Mouse (Mus musculus) forebrain, embryonic 12.5 days (tissue): ENCODE data around the gene Eml1. TPM values are rescaled to one million over a fixed set of nuclear protein-coding genes. Genes with fewer than 3 reads are reported as not detected.
"Not testable (repeated sequence)": the region's sequence is repeated elsewhere in the genome, so short reads cannot be mapped to it uniquely, and the experiment has no call there.

Source experiments
- ATAC-seq: fragments of 200-750 bp; cut with Nextera tagmentation; 2 replicates; pipeline ENCODE4 v1.8.0; 2017; ENCODE audit warnings: moderate TSS enrichment; ENCODE audit not compliant: low FRiP score
- H3K27ac ChIP-seq: fragments of 300-500 bp; sonication (generic); 2 replicates; pipeline ENCODE4 v1.5.1; 2016; ENCODE audit warnings: mild to moderate bottlenecking
- H3K27me3 ChIP-seq: fragments of 300-500 bp; sonication (generic); 2 replicates; pipeline ENCODE4 v1.6.1; 2016; ENCODE audit warnings: mild to moderate bottlenecking
- H3K36me3 ChIP-seq: fragments of 300-500 bp; sonication (generic); replicated peaks from 2 replicates; pipeline ENCODE4 v1.6.1; 2016; ENCODE audit warnings: mild to moderate bottlenecking
- H3K4me1 ChIP-seq: fragments of 300-500 bp; sonication (generic); 2 replicates; pipeline ENCODE4 v1.6.1; 2016
- H3K4me2 ChIP-seq: fragments of 300-500 bp; sonication (generic); 2 replicates; pipeline ENCODE4 v1.6.1; 2016; ENCODE audit warnings: mild to moderate bottlenecking, moderate library complexity
- H3K4me3 ChIP-seq: fragments of 300-500 bp; sonication (generic); replicated peaks from 2 replicates; pipeline ENCODE4 v1.5.1; 2016; ENCODE audit warnings: mild to moderate bottlenecking
- H3K9ac ChIP-seq: fragments of 300-500 bp; sonication (generic); 2 replicates; pipeline ENCODE4 v1.6.1; 2016; ENCODE audit warnings: mild to moderate bottlenecking
- H3K9me3 ChIP-seq: fragments of 300-500 bp; sonication (generic); 2 replicates; pipeline ENCODE4 v1.6.1; 2016
- WGBS: fragments of 180-500 bp; shearing (Covaris S2); methylation state at CpG from one replicate; pipeline ENCODE4 v1.1.7; 2016; 5-methylcytosine and 5-hydroxymethylcytosine counted together
- polyA plus RNA-seq: library from polyadenylated mRNA; unstranded; fragments of >200 nt; fragmentation: Nextera tagmentation; extraction: Ambion mirVana; gene quantifications from 2 replicates; pipeline ENCODE4 v1.2.1, GENCODE M21; 2016

Eml1 gene
- polyA plus RNA-seq, 1 experiment from 2014 or later = 83.0 TPM

- Histone ChIP-seq H3K4me3 (no peak overlapping the region), H3K9ac (no peak overlapping the region), H3K36me3 (no peaks in the 10 kb centered on the region), H3K4me1 (peaks cover 45% of the 10 kb centered on the region), H3K9me3 (no peaks in the 10 kb centered on the region), H3K27me3 (no peaks in the 10 kb centered on the region), H3K4me2 (no peak overlapping the region), H3K27ac (no peak overlapping the region)
- WGBS = 58% methylated on average over 7 of the region's 7 CpGs
- ATAC-seq = no peak
These were observed 120.2 kb downstream of the Eml1 start for GRCm38 (mm10) chr12:108490954-108491353.

DNA sequence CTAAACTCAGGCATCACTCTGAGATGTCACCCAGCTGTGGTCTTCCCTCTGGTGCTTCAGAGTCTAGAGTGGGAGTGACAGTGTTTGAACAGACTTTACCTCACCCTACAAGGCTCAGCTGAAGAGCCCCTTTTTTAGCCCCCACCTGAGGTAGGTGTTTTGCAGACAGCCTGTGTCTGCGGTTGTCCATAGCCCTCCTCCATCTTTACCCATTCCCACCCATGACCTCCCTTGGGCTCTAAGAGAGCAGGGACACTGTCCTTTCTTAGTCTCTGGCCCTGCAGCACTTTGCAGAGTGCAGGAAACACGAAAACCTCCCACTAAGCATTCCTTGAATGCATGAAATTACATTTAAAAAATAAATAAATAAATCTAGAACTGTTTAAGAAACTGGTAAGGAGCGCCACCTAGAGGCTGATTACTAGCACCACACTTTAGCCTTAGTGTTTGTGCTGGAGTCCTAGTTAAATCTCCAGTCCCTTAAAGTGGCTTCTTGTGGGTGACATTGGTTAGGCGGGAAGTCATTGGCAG, 123.3 kb downstream of the Eml1 start:
- no peak overlapping the region for H3K4me2 ChIP-seq
- H3K27me3 ChIP-seq = no peaks in the 10 kb centered on the region
- peak; percentile 28; the same call in 1 of the 2 replicates for ATAC-seq
- 25% methylated on average over 4 of the region's 4 CpGs for WGBS
- no peak overlapping the region for H3K27ac ChIP-seq
- no peaks in the 10 kb centered on the region for H3K9me3 ChIP-seq
- no peaks in the 10 kb centered on the region for H3K36me3 ChIP-seq
- no peak overlapping the region for H3K9ac ChIP-seq
- peaks cover 41% of the 10 kb centered on the region for H3K4me1 ChIP-seq
- H3K4me3 ChIP-seq = no peak overlapping the region

- 69% methylated on average over 8 of the region's 8 CpGs for WGBS
- no peaks in the 10 kb centered on the region for H3K27me3 ChIP-seq
- H3K4me1 ChIP-seq = peaks cover 29% of the 10 kb centered on the region
- no peaks in the 10 kb centered on the region for H3K9me3 ChIP-seq
- no peak overlapping the region for H3K4me2 ChIP-seq
- H3K9ac ChIP-seq = no peak overlapping the region
- no peak overlapping the region for H3K4me3 ChIP-seq
- ATAC-seq = peak; percentile 51; the same call in 1 of the 2 replicates
- H3K27ac ChIP-seq = peak overlapping the region; percentile 71
- no peaks in the 10 kb centered on the region for H3K36me3 ChIP-seq
These were observed 124.9 kb downstream of the Eml1 start for GRCm38 (mm10) chr12:108495455-108496235.

GRCm38 (mm10) chr12:108503064-108503463, 132.3 kb downstream of the Eml1 start:
- WGBS = 80% methylated on average over 10 of the region's 10 CpGs
- ATAC-seq = no peak
- Histone ChIP-seq H3K4me1 (no peaks in the 10 kb centered on the region), H3K27ac (no peak overlapping the region), H3K4me2 (no peak overlapping the region), H3K36me3 (peaks cover 13% of the 10 kb centered on the region; the same call in 1 of the 2 replicates), H3K9ac (no peak overlapping the region), H3K9me3 (no peaks in the 10 kb centered on the region), H3K4me3 (no peak overlapping the region), H3K27me3 (no peaks in the 10 kb centered on the region)

DNA sequence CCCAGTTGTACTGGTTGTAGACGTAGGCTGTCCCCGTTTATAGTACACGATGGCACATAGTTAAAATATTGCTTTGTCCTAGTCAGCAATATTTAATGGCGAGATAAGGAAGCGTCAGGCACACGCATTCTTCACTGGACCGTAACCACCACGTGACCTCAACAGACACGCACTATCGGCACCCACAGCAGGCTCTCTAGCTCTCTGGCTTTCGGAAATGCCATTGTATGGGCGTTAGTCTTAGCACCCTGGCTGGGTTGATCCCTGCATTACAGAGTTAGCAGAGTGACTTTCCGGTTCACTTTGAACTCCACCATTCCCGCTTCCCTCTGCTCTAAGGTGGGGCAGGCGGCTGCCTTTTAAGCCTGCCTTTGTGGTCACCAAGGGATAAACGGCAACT, 132.8 kb downstream of the Eml1 start:
- Histone ChIP-seq H3K36me3 (peaks cover 13% of the 10 kb centered on the region; the same call in 1 of the 2 replicates), H3K4me3 (no peak overlapping the region), H3K27me3 (no peaks in the 10 kb centered on the region), H3K27ac (no peak overlapping the region), H3K4me2 (no peak overlapping the region), H3K9ac (no peak overlapping the region), H3K4me1 (no peaks in the 10 kb centered on the region), H3K9me3 (no peaks in the 10 kb centered on the region)
- ATAC-seq = no peak
- WGBS = 85% methylated on average over 16 of the region's 16 CpGs

- no peaks in the 10 kb centered on the region; the same call in 1 of the 2 replicates for H3K4me1 ChIP-seq
- WGBS = 72% methylated on average over 2 of the region's 2 CpGs
- H3K36me3 ChIP-seq = peaks cover 17% of the 10 kb centered on the region; the same call in 1 of the 2 replicates
- no peak overlapping the region for H3K4me2 ChIP-seq
- no peak overlapping the region for H3K4me3 ChIP-seq
- no peaks in the 10 kb centered on the region for H3K9me3 ChIP-seq
- no peak overlapping the region for H3K27ac ChIP-seq
- no peaks in the 10 kb centered on the region for H3K27me3 ChIP-seq
- no peak overlapping the region for H3K9ac ChIP-seq
- ATAC-seq = no peak
These were observed 135.1 kb downstream of the Eml1 start for GRCm38 (mm10) chr12:108505846-108506245.

- peaks cover 21% of the 10 kb centered on the region for H3K36me3 ChIP-seq
- H3K4me2 ChIP-seq, H3K4me1 ChIP-seq, H3K4me3 ChIP-seq, H3K9me3 ChIP-seq, H3K27ac ChIP-seq, ATAC-seq, H3K27me3 ChIP-seq, H3K9ac ChIP-seq: not testable (repeated sequence)
- 88% methylated on average over 3 of the region's 3 CpGs for WGBS
These were observed 136.3 kb downstream of the Eml1 start for GRCm38 (mm10) chr12:108507046-108507445.

GRCm38 (mm10) chr12:108510571-108510970, 139.8 kb downstream of the Eml1 start:
- H3K4me2 ChIP-seq = no peak overlapping the region
- H3K9me3 ChIP-seq = no peaks in the 10 kb centered on the region
- WGBS = 78% methylated on average over 7 of the region's 7 CpGs
- H3K9ac ChIP-seq = no peak overlapping the region
- H3K27me3 ChIP-seq = no peaks in the 10 kb centered on the region
- H3K4me1 ChIP-seq = no peaks in the 10 kb centered on the region; the same call in 1 of the 2 replicates
- no peak overlapping the region for H3K27ac ChIP-seq
- ATAC-seq = no peak
- H3K36me3 ChIP-seq = peaks cover 36% of the 10 kb centered on the region
- no peak overlapping the region for H3K4me3 ChIP-seq

GRCm38 (mm10) chr12:108511009-108511408, 140.3 kb downstream of the Eml1 start:
- WGBS = 14% methylated on average over 3 of the region's 3 CpGs
- peaks cover 36% of the 10 kb centered on the region for H3K36me3 ChIP-seq

DNA sequence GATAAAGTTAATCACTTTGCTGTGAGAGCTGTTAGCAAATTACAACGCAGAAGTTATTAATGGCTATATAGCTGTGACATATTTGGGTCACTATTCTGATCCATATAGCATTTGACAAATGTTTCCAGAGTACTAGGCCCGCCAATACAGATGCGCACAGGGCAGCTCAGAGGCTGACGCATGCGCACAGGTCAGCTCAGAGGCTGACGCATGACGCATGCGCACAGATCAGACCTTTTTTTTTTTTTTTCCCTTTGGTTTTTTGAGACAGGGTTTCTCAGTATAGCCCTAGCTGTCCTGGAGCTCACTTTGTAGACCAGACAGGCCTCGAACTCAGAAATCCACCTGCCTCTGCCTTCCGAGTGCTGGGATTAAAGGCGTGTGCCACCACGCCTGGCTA, 144.7 kb downstream of the Eml1 start:
- Histone ChIP-seq H3K36me3 (peaks cover 67% of the 10 kb centered on the region), H3K4me3 (no peak overlapping the region), H3K27ac (no peak overlapping the region), H3K9ac (no peak overlapping the region), H3K4me1 (no peaks in the 10 kb centered on the region), H3K9me3 (no peaks in the 10 kb centered on the region), H3K27me3 (no peaks in the 10 kb centered on the region), H3K4me2 (no peak overlapping the region)
- WGBS = 94% methylated on average over 12 of the region's 12 CpGs
- no peak for ATAC-seq

More at GRCm38 (mm10) chr12:108511009-108511408, 140.3 kb downstream of the Eml1 start:
- no peaks in the 10 kb centered on the region for H3K27me3 ChIP-seq
- H3K9ac ChIP-seq = no peak overlapping the region
- H3K9me3 ChIP-seq = no peaks in the 10 kb centered on the region
- no peak for ATAC-seq
- no peak overlapping the region for H3K4me3 ChIP-seq
- no peak overlapping the region for H3K27ac ChIP-seq
- H3K4me2 ChIP-seq = no peak overlapping the region
- no peaks in the 10 kb centered on the region; the same call in 1 of the 2 replicates for H3K4me1 ChIP-seq

GRCm38 (mm10) chr12:108519374-108519773, 148.6 kb downstream of the Eml1 start:
- H3K9me3 ChIP-seq = 0 out of 2 replicates have a peak, but pooled peaks cover 4% of the 10 kb centered on the region
- no peak for ATAC-seq
- H3K9ac ChIP-seq = no peak overlapping the region
- H3K27me3 ChIP-seq = no peaks in the 10 kb centered on the region
- no peaks in the 10 kb centered on the region for H3K4me1 ChIP-seq
- peaks cover 82% of the 10 kb centered on the region for H3K36me3 ChIP-seq
- no peak overlapping the region for H3K4me2 ChIP-seq
- 73% methylated on average over 8 of the region's 8 CpGs for WGBS
- H3K27ac ChIP-seq = no peak overlapping the region
- H3K4me3 ChIP-seq = no peak overlapping the region

GRCm38 (mm10) chr12:108529214-108529613, 158.5 kb downstream of the Eml1 start:
- WGBS = 51% methylated on average over 8 of the region's 8 CpGs
- H3K4me1 ChIP-seq = no peaks in the 10 kb centered on the region
- H3K9me3 ChIP-seq = no peaks in the 10 kb centered on the region
- H3K4me3 ChIP-seq = no peak overlapping the region
- H3K27me3 ChIP-seq = no peaks in the 10 kb centered on the region
- no peak overlapping the region for H3K27ac ChIP-seq
- no peak overlapping the region for H3K4me2 ChIP-seq
- H3K9ac ChIP-seq = no peak overlapping the region
- peaks cover 46% of the 10 kb centered on the region for H3K36me3 ChIP-seq
- 0 out of 2 replicates have a peak, but pooled peaks have one; percentile 20 for ATAC-seq

- Histone ChIP-seq H3K4me1 (no peaks in the 10 kb centered on the region), H3K27ac (no peak overlapping the region), H3K36me3 (peaks cover 70% of the 10 kb centered on the region), H3K27me3 (no peaks in the 10 kb centered on the region), H3K4me3 (no peak overlapping the region), H3K4me2 (no peak overlapping the region), H3K9ac (no peak overlapping the region), H3K9me3 (no peaks in the 10 kb centered on the region)
- no peak for ATAC-seq
- 92% methylated on average over 11 of the region's 11 CpGs for WGBS
These were observed 163.7 kb downstream of the Eml1 start for GRCm38 (mm10) chr12:108534484-108534883.
